Mouse (Mus musculus) adrenal gland, adult 18-20 months (tissue): ENCODE results near the gene Tas2r123. TPM values are rescaled to one million over a fixed set of nuclear protein-coding genes. Genes with fewer than 3 reads are reported as not detected.

Experiments used
- DNase-seq, 2 experiments: peaks; one replicate each; pipeline ENCODE4 v3.0.0; 2021 to 2022; ENCODE audit warnings: low spot score in 2 of 2
- long read RNA-seq, 2 experiments: library from polyadenylated mRNA; stranded (forward); transcript quantifications; one replicate each; pipeline ENCODE4 v2.0.0; 2021
- total RNA-seq, 2 experiments: library from RNA; stranded (reverse); gene quantifications; 1 replicate in 1 of 2; 2 replicates in 1 of 2; pipeline ENCODE4 v1.2.3; 2021

Gene Tas2r123
- not detected for total RNA-seq
- long read RNA-seq, experiment 1, result 0 reads
- long read RNA-seq, experiment 2, result 0 reads

- DNase-seq, result no peak
Measured at GRCm38 (mm10) chr6:132846842-132847241, at the start of gene Tas2r123. Gene Tas2r123 (plus strand): TSS chr6:132847142.

GRCm38 (mm10) chr6:132802518-132802917, 44.4 kb upstream of the Tas2r123 start, which contains the start of gene Tas2r117:
Gene Tas2r117 (plus strand): TSS chr6:132802818.
- no peak for DNase-seq

GRCm38 (mm10) chr6:132855138-132855537, 8.2 kb downstream of the Tas2r123 start, which contains the start of gene Tas2r116:
Gene Tas2r116 (plus strand): TSS chr6:132855438.
- no peak for DNase-seq

- no peak for DNase-seq
Measured at GRCm38 (mm10) chr6:132867708-132868107, 20.8 kb downstream of the Tas2r123 start, which contains the start of gene Tas2r110. Gene Tas2r110 (plus strand): TSS chr6:132868008.

GRCm38 (mm10) chr6:132892711-132893110, 45.8 kb downstream of the Tas2r123 start, which contains the start of gene Tas2r113:
Gene Tas2r113 (plus strand): TSS chr6:132893011.
- DNase-seq, result no peak

Other genes with a start within 250 kb of the Tas2r123 start
- not detected for gene A630073D07Rik, start 195.6 kb upstream of the Tas2r123 start, total RNA-seq
- gene Tas2r120, start 190.2 kb upstream of the Tas2r123 start, total RNA-seq, result not detected
- gene Tas2r121, start 146.1 kb upstream of the Tas2r123 start, total RNA-seq, result not detected
- gene Tas2r122, start 135.2 kb upstream of the Tas2r123 start, total RNA-seq, result not detected
- not detected for gene Tas2r115, start 109.1 kb upstream of the Tas2r123 start, total RNA-seq
- not detected for gene Tas2r124, start 92.4 kb upstream of the Tas2r123 start, total RNA-seq
- not detected for gene Tas2r102, start 85.0 kb upstream of the Tas2r123 start, total RNA-seq
- not detected for gene Tas2r136, start 69.0 kb upstream of the Tas2r123 start, total RNA-seq
- not detected for gene Tas2r117, start 44.3 kb upstream of the Tas2r123 start, total RNA-seq
- gene Tas2r116, start 8.3 kb downstream of the Tas2r123 start, total RNA-seq, result not detected
- gene Tas2r110, start 20.9 kb downstream of the Tas2r123 start, total RNA-seq, result not detected
- not detected for gene Tas2r113, start 45.9 kb downstream of the Tas2r123 start, total RNA-seq
- gene Tas2r125, start 62.5 kb downstream of the Tas2r123 start, total RNA-seq, result not detected
- gene Tas2r129, start 104.0 kb downstream of the Tas2r123 start, total RNA-seq, result not detected
- not detected for gene Tas2r131, start 110.8 kb downstream of the Tas2r123 start, total RNA-seq
- not detected for gene Tas2r109, start 133.8 kb downstream of the Tas2r123 start, total RNA-seq
- not detected for gene Tas2r103, start 190.0 kb downstream of the Tas2r123 start, total RNA-seq
- gene Tas2r140, start 208.7 kb downstream of the Tas2r123 start, total RNA-seq, result not detected